Mouse (Mus musculus) bone marrow, adult 2 months (tissue): ENCODE results near the gene Gramd1b.

ENCODE experiments used
- CTCF ChIP-seq: fragments of 200-500 bp; IDR thresholded peaks from 2 replicates; pipeline ENCODE4 v1.5.1; 2011; ENCODE audit warnings: low read length, control low read depth; ENCODE audit not compliant: control insufficient read depth, insufficient read depth
- POLR2A ChIP-seq: fragments of 200-500 bp; IDR thresholded peaks from 2 replicates; pipeline ENCODE4 v1.6.1; 2011; ENCODE audit warnings: low read depth, mild to moderate bottlenecking, control low read depth, low read length, borderline replicate concordance; ENCODE audit not compliant: control insufficient read depth

DNA sequence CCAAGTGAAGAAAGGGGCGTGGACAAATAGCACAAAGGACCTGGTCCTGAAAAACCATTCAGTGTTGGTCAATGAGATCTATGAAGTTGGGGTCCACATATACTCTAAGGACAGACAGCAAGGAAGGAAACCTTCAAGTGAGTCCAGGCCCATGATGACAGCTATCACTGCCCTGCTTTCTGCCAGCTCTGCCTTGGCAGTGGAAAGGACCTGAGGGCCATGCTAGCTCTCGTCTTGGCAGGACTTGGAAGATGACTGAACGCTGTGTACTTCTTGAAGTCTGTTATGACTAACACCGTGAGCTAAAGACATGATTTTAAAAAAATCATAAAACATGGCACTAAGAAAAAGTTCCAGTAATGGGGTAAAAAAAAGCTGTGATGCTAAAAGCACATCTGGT lies 213.4 kb downstream of the Gramd1b start:
- TF ChIP-seq CTCF: no peak
- TF ChIP-seq POLR2A: no peak
